Mouse (Mus musculus): ENCODE results near the gene Frmd3. TPM values are rescaled to one million over a fixed set of nuclear protein-coding genes. Genes with fewer than 3 reads are reported as not detected.
"Not testable (repeated sequence)": the region's sequence is repeated elsewhere in the genome, so short reads cannot be mapped to it uniquely, and the experiment has no call there.

Frmd3 gene
- polyA plus RNA-seq, 1 experiment = not detected

- Histone ChIP-seq H3K27ac (ENCODE audit: insufficient read depth, low read depth, low read length) (no peak overlapping the region), H3K4me3 (ENCODE audit: insufficient read depth, low read length) (no peak overlapping the region), H3K4me1 (ENCODE audit: control insufficient read depth, insufficient read depth, low read length) (no peaks in the 10 kb centered on the region)
- TF ChIP-seq POLR2A (IDR thresholded peaks at IDR 0.05; ENCODE audit: borderline replicate concordance, low read depth, low read length) (no peak), CTCF (IDR thresholded peaks at IDR 0.05; ENCODE audit: low read depth, low read length) (no peak)
Measured at GRCm38 (mm10) chr4:74191528-74191927, 178.3 kb downstream of the Frmd3 start.

GRCm38 (mm10) chr4:74201281-74201811 is 188.1 kb downstream of the Frmd3 start:
- H3K27ac ChIP-seq (ENCODE audit: insufficient read depth, low read depth, low read length) = no peak overlapping the region
- H3K4me1 ChIP-seq (ENCODE audit: control insufficient read depth, insufficient read depth, low read length) = no peaks in the 10 kb centered on the region
- no peak for TF ChIP-seq POLR2A (IDR thresholded peaks at IDR 0.05; ENCODE audit: borderline replicate concordance, low read depth, low read length)
- TF ChIP-seq CTCF (IDR thresholded peaks at IDR 0.05; ENCODE audit: low read depth, low read length) = no peak
- no peak overlapping the region for H3K4me3 ChIP-seq (ENCODE audit: insufficient read depth, low read length)

DNA sequence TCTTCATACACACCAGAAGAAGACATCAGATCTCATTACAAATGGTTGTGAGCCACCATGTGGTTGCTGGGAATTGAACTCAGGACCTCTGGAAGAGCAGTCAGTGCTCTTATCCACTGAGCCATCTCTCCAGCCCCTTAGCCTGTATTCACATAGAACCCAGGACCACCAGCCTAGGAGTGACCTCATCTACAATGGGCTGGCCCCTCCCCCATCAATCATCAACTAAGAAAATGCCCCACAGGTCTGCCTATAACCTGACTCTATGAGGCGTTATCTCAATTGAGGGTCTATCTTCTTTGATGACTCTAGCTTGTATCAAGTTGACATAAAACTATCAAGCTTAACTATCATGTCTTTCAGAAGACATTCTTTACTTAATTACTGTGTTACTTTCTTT is 208.5 kb downstream of the Frmd3 start:
- not testable (repeated sequence) for H3K4me3 ChIP-seq (ENCODE audit: insufficient read depth, low read length); H3K27ac ChIP-seq (ENCODE audit: insufficient read depth, low read depth, low read length); H3K4me1 ChIP-seq (ENCODE audit: control insufficient read depth, insufficient read depth, low read length)

GRCm38 (mm10) chr4:74222360-74222759 is 209.1 kb downstream of the Frmd3 start:
- H3K27ac ChIP-seq (ENCODE audit: insufficient read depth, low read depth, low read length) = no peak overlapping the region
- no peaks in the 10 kb centered on the region for H3K4me1 ChIP-seq (ENCODE audit: control insufficient read depth, insufficient read depth, low read length)
- no peak overlapping the region for H3K4me3 ChIP-seq (ENCODE audit: insufficient read depth, low read length)
- TF ChIP-seq POLR2A (IDR thresholded peaks at IDR 0.05; ENCODE audit: borderline replicate concordance, low read depth, low read length) (no peak), CTCF (IDR thresholded peaks at IDR 0.05; ENCODE audit: low read depth, low read length) (no peak)

GRCm38 (mm10) chr4:74224210-74224609 is 211.0 kb downstream of the Frmd3 start:
- TF ChIP-seq POLR2A (IDR thresholded peaks at IDR 0.05; ENCODE audit: borderline replicate concordance, low read depth, low read length) (no peak), CTCF (IDR thresholded peaks at IDR 0.05; ENCODE audit: low read depth, low read length) (no peak)
- Histone ChIP-seq H3K4me1 (ENCODE audit: control insufficient read depth, insufficient read depth, low read length) (no peaks in the 10 kb centered on the region), H3K27ac (ENCODE audit: insufficient read depth, low read depth, low read length) (no peak overlapping the region), H3K4me3 (ENCODE audit: insufficient read depth, low read length) (no peak overlapping the region)

GRCm38 (mm10) chr4:74230994-74231393 is 217.8 kb downstream of the Frmd3 start:
- Histone ChIP-seq H3K4me3 (ENCODE audit: insufficient read depth, low read length) (no peak overlapping the region), H3K4me1 (ENCODE audit: control insufficient read depth, insufficient read depth, low read length) (no peaks in the 10 kb centered on the region), H3K27ac (ENCODE audit: insufficient read depth, low read depth, low read length) (no peak overlapping the region)
- TF ChIP-seq CTCF (IDR thresholded peaks at IDR 0.05; ENCODE audit: low read depth, low read length) = no peak
- TF ChIP-seq POLR2A (IDR thresholded peaks at IDR 0.05; ENCODE audit: borderline replicate concordance, low read depth, low read length) = no peak

DNA sequence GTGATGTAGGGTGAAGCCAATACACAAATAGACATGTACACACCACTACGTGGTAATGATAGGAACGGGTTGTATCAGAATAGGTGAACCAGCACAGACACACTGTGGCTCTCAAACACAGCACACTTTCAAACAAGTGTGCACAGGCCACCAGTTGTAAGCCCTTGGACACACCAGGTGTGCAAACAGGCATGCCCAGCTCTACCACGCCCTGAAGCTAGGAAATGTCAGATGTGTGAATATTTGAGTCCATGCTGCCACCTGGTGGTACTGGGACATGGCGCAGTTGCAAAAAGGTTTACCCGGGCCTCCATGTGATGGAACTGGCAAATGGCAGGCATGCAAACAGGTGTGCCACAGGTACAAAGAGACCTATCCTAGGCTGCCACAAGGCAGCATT is 218.2 kb downstream of the Frmd3 start:
- TF ChIP-seq POLR2A (IDR thresholded peaks at IDR 0.05; ENCODE audit: borderline replicate concordance, low read depth, low read length) (no peak), CTCF (IDR thresholded peaks at IDR 0.05; ENCODE audit: low read depth, low read length) (peak; percentile 60)
- no peaks in the 10 kb centered on the region for H3K4me1 ChIP-seq (ENCODE audit: control insufficient read depth, insufficient read depth, low read length)
- no peak overlapping the region for H3K4me3 ChIP-seq (ENCODE audit: insufficient read depth, low read length)
- H3K27ac ChIP-seq (ENCODE audit: insufficient read depth, low read depth, low read length) = no peak overlapping the region

DNA sequence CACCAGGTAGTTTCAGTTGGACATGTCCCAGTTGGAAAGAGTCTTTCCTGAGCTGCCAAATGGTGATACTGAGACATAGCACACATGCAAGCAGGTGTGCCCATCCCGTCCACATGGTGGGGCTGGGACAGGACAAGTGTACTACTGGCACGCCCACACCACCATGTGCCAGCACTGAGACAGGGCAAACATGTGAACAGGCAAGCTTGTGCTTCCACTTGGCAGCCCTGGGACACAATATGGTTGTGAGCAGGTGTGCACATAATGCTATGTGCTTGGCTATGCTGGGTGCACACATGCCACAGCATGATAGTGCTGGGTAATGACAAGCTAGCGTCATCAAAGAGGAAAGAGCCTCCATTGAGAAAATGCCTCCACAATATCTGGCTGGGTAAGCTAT is 220.3 kb downstream of the Frmd3 start:
- Histone ChIP-seq H3K4me1 (ENCODE audit: control insufficient read depth, insufficient read depth, low read length) (no peaks in the 10 kb centered on the region), H3K27ac (ENCODE audit: insufficient read depth, low read depth, low read length) (no peak overlapping the region), H3K4me3 (ENCODE audit: insufficient read depth, low read length) (no peak overlapping the region)
- TF ChIP-seq POLR2A (IDR thresholded peaks at IDR 0.05; ENCODE audit: borderline replicate concordance, low read depth, low read length) (no peak), CTCF (IDR thresholded peaks at IDR 0.05; ENCODE audit: low read depth, low read length) (no peak)

DNA sequence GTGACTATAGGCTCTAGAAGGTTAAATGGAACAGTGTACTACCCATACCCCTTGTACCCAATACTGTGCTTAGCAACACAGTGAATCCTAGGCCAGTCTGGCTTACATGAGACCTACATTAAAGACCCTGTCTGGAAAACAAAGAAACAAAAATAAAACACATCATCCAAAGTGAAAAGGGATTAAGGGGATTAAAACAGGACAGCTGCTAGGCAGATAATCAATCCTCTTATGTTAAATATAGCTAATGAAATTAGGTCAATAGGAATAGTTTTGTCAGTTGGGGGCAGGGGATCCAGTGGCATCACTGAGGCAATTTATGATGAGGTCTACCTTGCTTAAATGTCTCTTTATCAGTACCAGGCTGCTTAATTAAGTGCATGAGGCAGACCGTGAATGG is 228.9 kb downstream of the Frmd3 start, which contains the start of gene Kdm4c:
Gene Kdm4c, plus strand, starts transcription at position 322 of the 400 bp plus-strand sequence.
- Histone ChIP-seq H3K27ac (ENCODE audit: insufficient read depth, low read depth, low read length) (no peak within 1 kb of the TSS), H3K4me1 (ENCODE audit: control insufficient read depth, insufficient read depth, low read length) (no peaks in the 10 kb centered on the region), H3K4me3 (ENCODE audit: insufficient read depth, low read length) (no peak within 1 kb of the TSS)
- TF ChIP-seq POLR2A (IDR thresholded peaks at IDR 0.05; ENCODE audit: borderline replicate concordance, low read depth, low read length) (no peak), CTCF (IDR thresholded peaks at IDR 0.05; ENCODE audit: low read depth, low read length) (no peak)

Other genes starting within 250 kb of the Frmd3 start
- not detected in 2 replicates for gene Rasef, start 222.4 kb upstream of the Frmd3 start, polyA plus RNA-seq (2012; ENCODE audit: insufficient read depth, insufficient read length, missing spikeins)
- not detected in 2 replicates for gene Gm11758, start 137.2 kb upstream of the Frmd3 start, polyA plus RNA-seq (2012; ENCODE audit: insufficient read depth, insufficient read length, missing spikeins)
- not detected in 2 replicates for gene Gm11757, start 122.3 kb upstream of the Frmd3 start, polyA plus RNA-seq (2012; ENCODE audit: insufficient read depth, insufficient read length, missing spikeins)
- not detected in 2 replicates for gene Gm13871, start 107.5 kb upstream of the Frmd3 start, polyA plus RNA-seq (2012; ENCODE audit: insufficient read depth, insufficient read length, missing spikeins)
- not detected in 2 replicates for gene Gm11756, start 92.7 kb upstream of the Frmd3 start, polyA plus RNA-seq (2012; ENCODE audit: insufficient read depth, insufficient read length, missing spikeins)
- not detected in 2 replicates for gene 2310002L09Rik, start 62.6 kb upstream of the Frmd3 start, polyA plus RNA-seq (2012; ENCODE audit: insufficient read depth, insufficient read length, missing spikeins)
- gene Kdm4c, start 229.1 kb downstream of the Frmd3 start, polyA plus RNA-seq (2012; ENCODE audit: insufficient read depth, insufficient read length, missing spikeins) = 20.4 and 21.6 TPM in 2 replicates

All from bone marrow macrophage, adult 2 months (primary cell).